Mouse (Mus musculus) T-helper 2 cell (primary cell): ENCODE data around the gene Glrx.

Experiments used
- in situ Hi-C: fragments of 300-600 bp; cut with MboI, MseI; formaldehyde crosslinking; loops from one replicate; pipeline ENCODE4 v1.15.1; 2025; ENCODE audit warnings: high pct_unique_total_duplicates

Glrx gene

DNA sequence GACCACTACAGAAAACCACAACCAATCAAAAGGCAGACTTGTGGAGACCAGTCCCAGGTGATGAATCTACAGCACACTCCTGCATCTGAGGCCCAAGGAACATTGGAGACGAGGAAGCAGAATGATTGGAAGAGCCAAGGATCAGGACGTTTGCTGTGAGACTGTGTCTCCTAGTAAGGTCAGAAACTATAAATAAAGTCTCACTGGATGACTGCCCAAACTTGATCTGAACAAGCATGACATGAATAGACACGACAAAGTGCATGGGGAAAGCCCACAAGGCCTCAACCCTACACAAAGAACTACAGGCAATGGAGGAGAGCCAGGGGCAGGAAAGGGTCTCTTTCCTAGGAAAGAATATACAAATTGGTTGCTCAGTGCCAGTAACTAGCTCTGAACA, 44.1 kb downstream of the Glrx start:
- in situ Hi-C loops = loop anchor here (10.0 kb wide), 1 partner anchor 649 kb away; no protein-coding TSS in a partner anchor

- in situ Hi-C loops = no loop called here
Measured at GRCm38 (mm10) chr13:75891868-75892267, 52.2 kb downstream of the Glrx start.

- in situ Hi-C loops = no loop called here
Measured at GRCm38 (mm10) chr13:75892291-75892690, 52.6 kb downstream of the Glrx start.

GRCm38 (mm10) chr13:75892876-75893275, 53.2 kb downstream of the Glrx start:
- in situ Hi-C loops = no loop called here
